ENCODE assay signal across 7 mouse cellular contexts in genomic region chr11:40601572-40601909, GRCm38 (mm10).
DNase-seq lines count a peak whose midpoint lies in the region; ATAC-seq and TF ChIP-seq lines count a peak whose summit lies in the region.

No protein-coding gene starts in this region.

- H3K4me1 ChIP-seq in MEL (ENCODE audit: control insufficient read depth in 1 of 2, insufficient read depth in 2 of 2, low read length in 2 of 2): no peaks in the 10 kb centered on the region
- H3K4me1 ChIP-seq in midbrain, embryonic 14.5 days (ENCODE audit: control insufficient read depth, insufficient read depth, low read length): peaks cover 17% of the 10 kb centered on the region
- H3K4me1 ChIP-seq in intestine, embryonic 16.5 days (ENCODE audit: control insufficient read depth, insufficient read depth, low read length): 0 out of 2 replicates have a peak, but pooled peaks cover 6% of the 10 kb centered on the region

- H3K9ac ChIP-seq in MEL (ENCODE audit: control insufficient read depth, low read depth, low read length, poor library complexity, severe bottlenecking): no peak overlapping the region
- no peak overlapping the region for H3K9ac ChIP-seq in midbrain, embryonic 14.5 days (replicated peaks; ENCODE audit: low read length)
- no peak overlapping the region for H3K9ac ChIP-seq in intestine, embryonic 16.5 days (ENCODE audit: low read depth, low read length)

- no peak for TF ChIP-seq POLR2A in MEL (IDR thresholded peaks at IDR 0.05; ENCODE audit: control insufficient read depth in 1 of 2, insufficient read depth in 1 of 2, low read depth in 1 of 2, low read length in 2 of 2, poor library complexity in 1 of 2)

- H3K27me3 ChIP-seq in MEL (ENCODE audit: control insufficient read depth in 1 of 2, insufficient read depth in 2 of 2, low read length in 2 of 2): no peaks in the 10 kb centered on the region
- H3K27me3 ChIP-seq in midbrain, embryonic 14.5 days (ENCODE audit: control insufficient read depth, insufficient read depth, low read length): no peaks in the 10 kb centered on the region
- no peaks in the 10 kb centered on the region for H3K27me3 ChIP-seq in intestine, embryonic 16.5 days (replicated peaks; ENCODE audit: control insufficient read depth, insufficient read depth, low read length)

- peak; percentile 63 for DNase-seq in left cerebral cortex, adult 11 months (ENCODE audit: low spot score)
- no peak for DNase-seq in left cerebral cortex, adult 8-10 months (ENCODE audit: low spot score in 2 of 2)
- peak; percentile 64 for DNase-seq in MEL (ENCODE audit: low read depth, low spot score)
- peak; percentile 22 for DNase-seq in c-Kit-positive CD71-positive TER-119-negative erythroid progenitor cells, embryonic 14.5 days (ENCODE audit: low read depth)
- peak; percentile 64 for DNase-seq in induced T-regulatory cell, adult 2 months (ENCODE audit: low read depth)
- peak; percentile 87 for DNase-seq in midbrain, embryonic 14.5 days

- no peak overlapping the region for H3K4me3 ChIP-seq in MEL (ENCODE audit: control insufficient read depth in 1 of 2, insufficient read depth in 1 of 2, low read depth in 2 of 2, low read length in 2 of 2)
- no peak overlapping the region for H3K4me3 ChIP-seq in midbrain, embryonic 14.5 days (replicated peaks; ENCODE audit: low read depth, low read length)
- no peak overlapping the region for H3K4me3 ChIP-seq in intestine, embryonic 16.5 days (ENCODE audit: low read length)

- no peaks in the 10 kb centered on the region for H3K9me3 ChIP-seq in MEL (replicated peaks; ENCODE audit: insufficient read depth, low read length)
- no peaks in the 10 kb centered on the region for H3K9me3 ChIP-seq in midbrain, embryonic 14.5 days (ENCODE audit: control insufficient read depth, low read length)
- H3K9me3 ChIP-seq in intestine, embryonic 16.5 days (ENCODE audit: control insufficient read depth, low read length): no peaks in the 10 kb centered on the region

- TF ChIP-seq RAD21 in MEL (IDR thresholded peaks at IDR 0.05; ENCODE audit: low read depth, low read length): peak; percentile 98

- no peaks in the 10 kb centered on the region for H3K79me2 ChIP-seq in MEL (ENCODE audit: control insufficient read depth, insufficient read depth, low read length, poor library complexity)

- H3K27ac ChIP-seq in MEL (ENCODE audit: control insufficient read depth, low read depth, low read length): no peak overlapping the region
- no peak overlapping the region for H3K27ac ChIP-seq in midbrain, embryonic 14.5 days (replicated peaks; ENCODE audit: low read depth, low read length)
- H3K27ac ChIP-seq in intestine, embryonic 16.5 days (ENCODE audit: low read length): no peak overlapping the region

- no peak for TF ChIP-seq EP300 in MEL (IDR thresholded peaks at IDR 0.05; ENCODE audit: low read depth in 1 of 2, low read length in 2 of 2)

- ATAC-seq in midbrain, embryonic 14.5 days (ENCODE audit: low FRiP score, low TSS enrichment): peak; percentile 31; the same call in 1 of the 2 replicates
- ATAC-seq in intestine, embryonic 16.5 days: no peak

- H3K36me3 ChIP-seq in MEL (ENCODE audit: control insufficient read depth in 1 of 2, insufficient read depth in 2 of 2, low read length in 2 of 2): no peaks in the 10 kb centered on the region
- H3K36me3 ChIP-seq in midbrain, embryonic 14.5 days (ENCODE audit: control insufficient read depth, insufficient read depth, low read length): no peaks in the 10 kb centered on the region
- H3K36me3 ChIP-seq in intestine, embryonic 16.5 days (ENCODE audit: control insufficient read depth, insufficient read depth, low read length): no peaks in the 10 kb centered on the region

- WGBS in midbrain, embryonic 14.5 days: 0% methylated on average over 1 of the region's 1 CpGs
- WGBS in intestine, embryonic 16.5 days: 2% methylated on average over 1 of the region's 1 CpGs

- no peak overlapping the region for H3K4me2 ChIP-seq in midbrain, embryonic 14.5 days (ENCODE audit: low read length)
- H3K4me2 ChIP-seq in intestine, embryonic 16.5 days (ENCODE audit: low read depth, low read length): no peak overlapping the region

- TF ChIP-seq CTCF in MEL (IDR thresholded peaks at IDR 0.05 in 2 of 3, conservative IDR thresholded peaks at IDR 0.05 in 1 of 3; ENCODE audit: control insufficient read depth in 1 of 3, insufficient read depth in 1 of 3, low read depth in 2 of 3, low read length in 3 of 3, poor library complexity in 1 of 3, severe bottlenecking in 1 of 3): peak in 2 of 3 experiments; percentile 54 to 82; a peak in 5 of 6 replicates

TF ChIP-seq in MEL, 35 proteins besides CTCF, POLR2A, EP300 and RAD21:
- TF ChIP-seq MEF2A (IDR thresholded peaks at IDR 0.05; ENCODE audit: extremely low read depth, insufficient replicate concordance, low read depth, low read length, poor library complexity, severe bottlenecking): no peak
- TF ChIP-seq MYC (IDR thresholded peaks at IDR 0.05; ENCODE audit: low read depth, low read length): 0 out of 2 replicates have a peak, but pooled peaks have one; percentile 29
- TF ChIP-seq MAX (IDR thresholded peaks at IDR 0.05; ENCODE audit: low read length): peak; percentile 33; the same call in 1 of the 2 replicates
- TF ChIP-seq SMC3 (IDR thresholded peaks at IDR 0.05; ENCODE audit: low read depth, low read length): peak; percentile 84
- TF ChIP-seq ZC3H11A (IDR thresholded peaks at IDR 0.05; ENCODE audit: low read depth, low read length): peak; percentile 78
- TF ChIP-seq USF1 (IDR thresholded peaks at IDR 0.05; ENCODE audit: low read depth, low read length): no peak

Comparison
In these comparisons a context has a peak if more than half of its experiments do, and no peak if none do; other contexts are left out.
1. DNase-seq: peak in left cerebral cortex, adult 11 months (single experiment), MEL (single experiment), c-Kit-positive CD71-positive TER-119-negative erythroid progenitor cells, embryonic 14.5 days (single experiment), induced T-regulatory cell, adult 2 months (single experiment) and midbrain, embryonic 14.5 days (single experiment); none in left cerebral cortex, adult 8-10 months (0 of 2).